Mouse (Mus musculus) heart, embryonic 16.5 days (tissue): ENCODE measurements around the gene Csnk1g2. TPM values are rescaled to one million over a fixed set of nuclear protein-coding genes. Genes with fewer than 3 reads are reported as not detected.
A peak's percentile ranks its signal among the peaks of the same experiment; 100 is the strongest.

Experiments used
- ATAC-seq: fragments of 200-750 bp; cut with Nextera tagmentation; replicated peaks from 2 replicates; pipeline ENCODE4 v1.8.0; 2017; ENCODE audit warnings: moderate number of reproducible peaks; ENCODE audit not compliant: insufficient read depth, low FRiP score; ENCODE audit errors: extremely low read depth
- H3K27ac ChIP-seq: fragments of 300-500 bp; sonication (generic); 2 replicates; pipeline ENCODE4 v1.5.1; 2014; ENCODE audit warnings: mild to moderate bottlenecking, low read length, control low read depth, moderate library complexity
- H3K27me3 ChIP-seq: fragments of 300-500 bp; sonication (generic); 2 replicates; pipeline ENCODE4 v1.6.1; 2014; ENCODE audit warnings: low read length, mixed read lengths; ENCODE audit not compliant: control insufficient read depth, insufficient read depth
- H3K36me3 ChIP-seq: fragments of 300-500 bp; sonication (generic); 2 replicates; pipeline ENCODE4 v1.6.1; 2014; ENCODE audit not compliant: control insufficient read depth, insufficient read depth
- H3K4me1 ChIP-seq: fragments of 300-500 bp; sonication (generic); 2 replicates; pipeline ENCODE4 v1.6.1; 2014; ENCODE audit warnings: low read length, mixed read lengths; ENCODE audit not compliant: control insufficient read depth, insufficient read depth
- H3K4me2 ChIP-seq: fragments of 300-500 bp; sonication (generic); 2 replicates; pipeline ENCODE4 v1.6.1; 2014; ENCODE audit warnings: low read depth, mild to moderate bottlenecking, control low read depth, low read length
- H3K4me3 ChIP-seq: fragments of 300-500 bp; sonication (generic); 2 replicates; pipeline ENCODE4 v1.5.1; 2014; ENCODE audit warnings: mild to moderate bottlenecking, control low read depth, low read length
- H3K9ac ChIP-seq: fragments of 300-500 bp; sonication (generic); 2 replicates; pipeline ENCODE4 v1.6.1; 2014; ENCODE audit warnings: low read length, control low read depth
- H3K9me3 ChIP-seq: fragments of 300-500 bp; sonication (generic); replicated peaks from 2 replicates; pipeline ENCODE4 v1.6.1; 2016; ENCODE audit warnings: low read length; ENCODE audit not compliant: control insufficient read depth
- WGBS: fragments of 180-500 bp; shearing (Covaris S2); extraction: QIAGEN DNeasy Blood & Tissue Kit; methylation state at CpG from one replicate; pipeline ENCODE4 v1.1.7; 2014; 5-methylcytosine and 5-hydroxymethylcytosine counted together
- polyA plus RNA-seq: library from polyadenylated mRNA; unstranded; fragments of >200 nt; fragmentation: Nextera tagmentation; extraction: Ambion mirVana; gene quantifications from 2 replicates; pipeline ENCODE4 v1.2.1, GENCODE M21; 2015

The Csnk1g2 gene
- polyA plus RNA-seq, 1 experiment from 2014 or later, result 50.7 TPM

GRCm38 (mm10) chr10:80619465-80620244, 3.0 kb upstream of the Csnk1g2 start:
- no peak overlapping the region for H3K4me3 ChIP-seq
- H3K4me1 ChIP-seq, result peaks cover 21% of the 10 kb centered on the region
- H3K27ac ChIP-seq, result no peak overlapping the region
- H3K36me3 ChIP-seq, result peaks cover 14% of the 10 kb centered on the region; the same call in 1 of the 2 replicates
- H3K9ac ChIP-seq, result no peak overlapping the region
- 35% methylated on average over 8 of the region's 8 CpGs for WGBS
- H3K27me3 ChIP-seq, result no peaks in the 10 kb centered on the region
- ATAC-seq, result no peak
- no peaks in the 10 kb centered on the region for H3K9me3 ChIP-seq
- H3K4me2 ChIP-seq, result no peak overlapping the region

- no peak for ATAC-seq
- Histone ChIP-seq H3K4me3 (no peak overlapping the region), H3K9ac (no peak overlapping the region), H3K4me2 (no peak overlapping the region), H3K27me3 (no peaks in the 10 kb centered on the region), H3K9me3 (no peaks in the 10 kb centered on the region), H3K36me3 (peaks cover 6% of the 10 kb centered on the region; the same call in 1 of the 2 replicates), H3K27ac (no peak overlapping the region), H3K4me1 (peaks cover 24% of the 10 kb centered on the region)
- 85% methylated on average over 9 of the region's 9 CpGs for WGBS
These were observed 2.3 kb upstream of the Csnk1g2 start for GRCm38 (mm10) chr10:80620365-80620764.

- Histone ChIP-seq H3K4me2 (peak overlapping the region; percentile 71), H3K4me3 (peak overlapping the region; percentile 90), H3K9me3 (no peaks in the 10 kb centered on the region), H3K27ac (peak overlapping the region; percentile 95), H3K27me3 (no peaks in the 10 kb centered on the region), H3K4me1 (peaks cover 26% of the 10 kb centered on the region), H3K36me3 (peaks cover under 1% of the 10 kb centered on the region; the same call in 1 of the 2 replicates), H3K9ac (peak overlapping the region; percentile 53)
- WGBS, result 55% methylated on average over 16 of the region's 16 CpGs
- no peak for ATAC-seq
These were observed 1.6 kb upstream of the Csnk1g2 start for GRCm38 (mm10) chr10:80620796-80621689.

GRCm38 (mm10) chr10:80621690-80621939, 1.0 kb upstream of the Csnk1g2 start:
- Histone ChIP-seq H3K4me2 (peak overlapping the region; percentile 71), H3K27me3 (no peaks in the 10 kb centered on the region), H3K9ac (peak overlapping the region; percentile 53), H3K36me3 (no peaks in the 10 kb centered on the region), H3K9me3 (no peaks in the 10 kb centered on the region), H3K27ac (peak overlapping the region; percentile 95), H3K4me1 (peaks cover 28% of the 10 kb centered on the region), H3K4me3 (peak overlapping the region; percentile 90)
- no peak for ATAC-seq
- 1% methylated on average over 9 of the region's 9 CpGs for WGBS

- peak overlapping the region; percentile 62 for H3K9ac ChIP-seq
- peak overlapping the region; percentile 90 for H3K4me3 ChIP-seq
- H3K9me3 ChIP-seq, result no peaks in the 10 kb centered on the region
- peak; percentile 95 for ATAC-seq
- under 1% methylated on average over 64 of the region's 64 CpGs for WGBS
- H3K4me2 ChIP-seq, result peak overlapping the region; percentile 71
- no peaks in the 10 kb centered on the region for H3K36me3 ChIP-seq
- H3K27ac ChIP-seq, result peak overlapping the region; percentile 95
- no peaks in the 10 kb centered on the region for H3K27me3 ChIP-seq
- peaks cover 28% of the 10 kb centered on the region for H3K4me1 ChIP-seq
These were observed 538 bp upstream of the Csnk1g2 start for GRCm38 (mm10) chr10:80621940-80622660.

GRCm38 (mm10) chr10:80623457-80624191, 986 bp downstream of the Csnk1g2 start:
- peaks cover 34% of the 10 kb centered on the region for H3K4me1 ChIP-seq
- no peak for ATAC-seq
- H3K27ac ChIP-seq, result peak overlapping the region; percentile 92
- no peaks in the 10 kb centered on the region for H3K36me3 ChIP-seq
- 14% methylated on average over 15 of the region's 15 CpGs for WGBS
- no peaks in the 10 kb centered on the region for H3K27me3 ChIP-seq
- H3K9me3 ChIP-seq, result no peaks in the 10 kb centered on the region
- H3K9ac ChIP-seq, result peak overlapping the region; percentile 95
- H3K4me2 ChIP-seq, result peak overlapping the region; percentile 98
- peak overlapping the region; percentile 90 for H3K4me3 ChIP-seq

- Histone ChIP-seq H3K27me3 (no peaks in the 10 kb centered on the region), H3K4me2 (no peak overlapping the region), H3K4me1 (peaks cover 50% of the 10 kb centered on the region), H3K9me3 (no peaks in the 10 kb centered on the region), H3K36me3 (0 out of 2 replicates have a peak, but pooled peaks cover 2% of the 10 kb centered on the region), H3K27ac (no peak overlapping the region), H3K4me3 (no peak overlapping the region), H3K9ac (no peak overlapping the region)
- 84% methylated on average over 4 of the region's 4 CpGs for WGBS
- no peak for ATAC-seq
These were observed 3.1 kb downstream of the Csnk1g2 start for GRCm38 (mm10) chr10:80625764-80626163.

GRCm38 (mm10) chr10:80627685-80628084, 5.0 kb downstream of the Csnk1g2 start:
- Histone ChIP-seq H3K36me3 (0 out of 2 replicates have a peak, but pooled peaks cover 2% of the 10 kb centered on the region), H3K4me3 (no peak overlapping the region), H3K27me3 (no peaks in the 10 kb centered on the region), H3K4me2 (no peak overlapping the region), H3K9me3 (no peaks in the 10 kb centered on the region), H3K4me1 (peaks cover 45% of the 10 kb centered on the region), H3K9ac (peak overlapping the region; percentile 26; the same call in 1 of the 2 replicates), H3K27ac (peak overlapping the region; percentile 16; the same call in 1 of the 2 replicates)
- 0 out of 2 replicates have a peak, but pooled peaks have one; percentile 18 for ATAC-seq
- 18% methylated on average over 2 of the region's 2 CpGs for WGBS
